Mouse (Mus musculus): ENCODE measurements at regions not wholly inside any gene's neighbourhood (a gene's known extent, or its start where the extent isn't known, plus 50 kb on each side); places are given as distances from the start of the nearest gene placed in this dataset.

DNA sequence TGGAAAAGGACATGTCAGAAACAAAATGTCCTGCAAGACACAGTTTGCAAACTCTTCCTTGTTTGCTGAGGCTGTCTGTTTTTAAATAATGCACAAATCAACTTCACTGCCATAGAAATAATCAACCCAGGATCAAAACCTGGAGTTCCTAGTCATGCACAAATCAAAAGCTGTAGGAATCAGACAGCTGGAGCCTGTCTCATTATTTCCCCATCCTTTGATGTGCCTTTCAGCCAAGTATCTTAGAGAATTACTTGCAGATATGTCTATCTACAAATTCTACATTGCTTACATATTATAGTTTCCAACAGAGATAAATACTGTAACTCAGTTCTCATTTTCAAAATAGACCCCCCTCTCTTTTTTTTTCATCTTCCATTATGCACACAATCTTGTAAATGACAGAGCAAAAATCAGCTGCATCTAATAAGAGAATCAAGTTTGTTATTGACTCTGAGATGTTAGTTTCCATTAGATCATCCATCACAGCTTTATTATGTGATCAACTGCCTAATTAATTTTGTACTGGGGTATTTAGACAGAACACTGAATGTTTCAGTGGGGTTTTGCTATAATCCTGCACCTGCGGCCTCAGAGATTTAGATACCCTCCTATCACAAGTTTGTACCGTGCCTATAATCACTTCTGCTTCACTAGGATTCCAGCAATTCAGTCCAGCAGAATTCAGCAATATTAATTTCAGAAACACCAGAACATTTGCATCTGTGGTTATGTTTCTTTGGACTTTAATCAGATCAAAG lies 798.9 kb upstream of the Tenm2 start:
- CTCF ChIA-PET, result no interaction called here

DNA sequence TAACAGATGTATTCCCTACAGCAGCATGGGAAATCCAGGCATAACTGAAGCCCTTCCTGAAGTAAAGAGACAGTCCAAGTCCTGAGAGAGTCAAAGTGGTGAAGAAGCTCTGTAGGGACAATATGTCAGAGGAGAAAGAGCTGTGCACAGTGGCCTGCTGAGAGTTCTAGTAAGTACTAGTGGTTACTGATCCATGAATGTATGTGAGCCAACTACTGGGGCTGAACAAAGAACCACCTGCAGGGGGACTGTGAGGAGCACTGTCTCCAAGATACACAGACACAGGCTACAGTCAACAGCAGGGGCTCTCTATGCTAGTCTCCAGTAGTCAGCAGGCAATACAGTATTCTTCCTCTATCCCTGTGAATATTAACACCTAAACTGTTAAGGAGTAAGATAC lies 785.9 kb upstream of the Tenm2 start:
- CTCF ChIA-PET, result no interaction called here

DNA sequence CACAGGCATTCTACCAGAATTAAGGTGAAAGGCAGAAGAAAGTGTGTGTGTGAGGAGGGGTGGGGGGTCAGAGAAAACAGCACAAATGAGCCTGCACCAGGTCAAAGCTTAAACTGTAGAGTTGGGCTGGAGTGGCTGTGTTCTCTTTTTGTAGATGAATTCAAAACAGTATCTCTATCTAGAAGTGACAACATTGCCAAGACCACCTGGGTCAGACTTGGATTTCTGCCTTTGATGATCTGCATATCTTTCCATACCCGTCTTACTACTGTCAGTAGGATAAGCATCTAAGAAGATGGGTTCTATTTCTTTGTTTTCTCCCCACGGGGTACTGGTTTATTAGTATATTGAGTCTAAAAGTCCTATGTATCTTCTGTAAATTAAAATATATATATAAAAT lies 742.4 kb upstream of the Tenm2 start:
- CTCF ChIA-PET, result no interaction called here

DNA sequence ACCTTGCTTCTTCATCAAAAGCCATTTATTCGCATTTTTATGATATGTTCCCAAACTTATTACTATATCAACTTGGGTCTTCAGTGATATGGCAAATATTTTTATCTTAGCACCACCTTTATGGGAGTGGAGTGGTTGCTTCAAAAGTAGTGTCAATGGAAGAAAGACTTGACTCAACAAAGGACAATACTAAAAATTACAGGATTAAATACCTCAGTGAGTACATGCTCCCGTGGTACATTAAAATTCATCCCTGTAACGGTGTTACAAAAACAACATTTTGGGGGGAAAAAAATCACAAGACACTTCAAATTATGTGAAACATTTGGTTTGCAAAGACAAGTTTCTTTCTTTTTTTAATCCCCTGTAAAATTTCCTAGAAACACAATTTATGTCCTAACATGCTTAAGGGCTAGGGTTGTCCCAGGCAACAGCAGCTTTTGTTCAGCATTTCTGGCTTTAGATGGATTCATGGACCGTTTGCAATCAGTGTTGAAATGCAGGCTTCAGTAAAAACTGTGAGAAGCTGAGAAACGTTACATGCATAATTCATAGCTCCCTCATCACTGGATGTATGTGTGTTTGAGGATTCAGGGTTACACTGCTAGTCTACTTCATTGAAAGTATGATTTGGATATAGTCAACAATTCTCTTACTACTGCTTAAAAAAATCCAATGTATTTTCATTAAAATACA lies 700.8 kb upstream of the Tenm2 start:
- CTCF ChIA-PET, result no interaction called here

DNA sequence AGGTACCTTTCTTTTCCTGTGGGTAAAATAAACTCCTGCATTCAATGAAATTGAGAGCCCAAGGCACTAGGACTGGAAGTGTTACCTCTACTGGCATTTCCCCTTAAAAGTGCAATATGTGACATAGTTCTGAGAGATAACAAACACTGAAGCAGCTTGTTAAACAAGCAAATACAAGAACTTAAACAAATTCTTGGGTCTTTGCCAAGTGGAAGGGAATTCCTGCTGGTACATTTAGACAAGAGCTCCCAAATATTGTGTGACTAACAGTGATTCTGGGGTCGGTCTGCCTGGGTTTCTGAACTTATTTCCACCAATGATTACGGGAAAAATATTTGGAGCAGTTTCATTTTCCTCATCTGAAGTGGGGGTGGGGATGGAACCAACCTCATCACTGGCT lies 677.4 kb upstream of the Tenm2 start:
- CTCF ChIA-PET, result no interaction called here

DNA sequence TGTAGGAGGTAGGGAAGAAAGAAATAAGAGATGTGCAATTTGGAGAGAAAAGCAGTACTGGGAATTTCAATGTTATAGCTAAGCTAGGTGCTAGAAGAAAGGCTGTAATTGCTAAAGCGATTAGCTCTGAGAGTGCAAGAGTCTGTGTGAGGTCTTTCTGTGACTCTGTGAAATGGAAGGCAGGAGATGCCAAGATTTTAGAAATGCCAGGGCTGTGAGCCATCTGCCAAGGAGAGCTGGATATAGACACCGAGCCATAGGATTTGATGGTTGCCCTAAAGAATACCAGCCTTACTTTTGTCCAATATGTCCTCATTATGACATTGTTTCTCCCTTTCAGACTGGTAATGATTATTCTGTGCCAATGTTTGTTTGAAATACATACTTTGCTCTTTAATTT lies 669.2 kb upstream of the Tenm2 start:
- CTCF ChIA-PET, result no interaction called here

DNA sequence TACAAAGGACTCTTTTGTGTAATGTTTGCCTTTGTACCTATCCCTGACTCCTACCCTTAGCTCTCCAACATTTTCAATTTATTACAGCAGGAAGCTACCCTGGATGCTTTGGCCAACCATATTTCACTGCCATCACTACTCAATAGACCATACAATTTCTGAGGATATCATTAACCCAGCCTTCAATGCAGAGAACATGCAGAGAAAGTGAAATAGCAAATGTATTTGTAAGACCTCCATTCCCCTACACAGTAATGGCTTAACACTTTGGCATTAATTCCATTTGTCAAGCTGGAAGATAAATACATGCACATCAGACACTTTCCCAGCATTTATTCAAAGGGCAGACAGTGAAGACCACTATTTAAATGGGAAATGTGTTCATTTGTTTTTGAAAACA lies 661.9 kb upstream of the Tenm2 start:
- CTCF ChIA-PET, result no interaction called here

DNA sequence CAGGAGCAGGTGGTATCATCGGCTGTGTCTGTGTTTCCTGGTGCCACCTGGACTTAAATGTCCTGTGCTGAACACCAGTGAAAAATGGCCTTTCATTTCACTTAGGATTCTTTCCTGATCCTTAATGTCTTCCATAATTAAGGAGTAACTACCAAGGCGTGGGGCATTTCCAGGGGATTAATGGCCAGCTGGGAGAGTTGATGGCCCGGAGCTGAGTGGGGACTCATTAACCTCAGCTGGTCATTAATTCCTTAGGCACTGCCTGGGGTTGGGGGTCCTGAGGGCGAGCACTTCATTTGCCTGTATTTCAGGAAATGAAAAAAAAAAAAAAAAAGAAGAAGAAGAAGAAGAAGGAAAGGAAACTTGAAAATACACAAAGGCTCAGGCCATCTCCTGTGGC lies 647.0 kb upstream of the Tenm2 start:
- CTCF ChIA-PET, result no interaction called here

DNA sequence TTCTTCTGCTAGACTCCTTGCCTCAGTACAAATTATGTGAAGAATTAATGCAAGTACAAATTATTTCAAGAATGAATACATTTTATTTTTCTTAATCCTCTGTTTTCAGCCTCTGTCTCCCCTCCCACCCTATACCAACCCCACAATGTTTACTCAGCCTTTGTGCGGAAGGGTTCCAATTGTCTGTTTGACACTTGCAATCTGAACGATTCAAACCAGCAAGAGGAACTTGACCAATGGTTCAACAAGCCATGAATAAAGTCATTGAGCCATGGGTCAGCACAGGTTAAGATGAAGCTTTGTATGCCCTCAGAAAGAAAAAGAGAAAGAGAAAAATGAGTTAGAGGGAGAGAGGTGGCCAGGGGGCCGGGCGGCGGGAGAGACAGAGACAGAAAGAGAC lies 601.5 kb upstream of the Tenm2 start:
- CTCF ChIA-PET, result no interaction called here

DNA sequence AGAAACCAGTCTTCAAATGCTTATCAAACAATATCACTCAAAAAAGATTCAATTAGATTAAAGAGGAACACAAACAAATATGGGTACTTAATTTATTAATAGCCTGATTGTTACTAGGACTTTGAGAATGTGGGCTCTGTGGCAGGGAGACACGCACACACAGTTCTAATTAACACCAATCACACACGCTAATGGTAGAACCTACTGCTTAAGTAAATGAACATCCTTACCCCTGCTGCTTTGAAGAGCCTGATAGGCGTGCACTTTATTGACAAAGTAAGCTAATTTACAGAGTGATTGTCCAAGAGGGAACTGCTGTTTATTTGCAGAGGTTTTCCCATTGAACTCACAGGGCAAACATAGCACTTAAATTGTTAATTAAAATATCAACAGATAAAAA lies 595.2 kb upstream of the Tenm2 start:
- CTCF ChIA-PET, result no interaction called here

DNA sequence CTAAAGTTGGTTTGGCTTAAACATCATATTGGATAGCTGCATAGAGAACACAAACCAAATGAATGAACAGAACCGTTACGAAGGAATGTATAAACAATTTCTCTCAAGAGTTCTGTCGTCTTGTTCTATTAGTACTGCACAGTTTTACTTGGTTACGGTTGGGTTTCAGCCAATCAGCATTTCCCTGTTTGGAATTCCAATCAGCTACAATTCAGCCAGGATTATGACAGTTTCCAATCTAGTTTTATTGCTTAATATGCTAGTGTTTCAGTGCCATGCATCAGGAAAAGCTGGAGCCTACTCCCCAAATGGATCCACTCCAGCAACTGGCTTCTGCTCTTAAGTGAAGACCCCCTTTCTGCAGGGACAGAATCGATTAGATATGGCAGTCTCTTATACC lies 571.0 kb upstream of the Tenm2 start:
- CTCF ChIA-PET, result no interaction called here

DNA sequence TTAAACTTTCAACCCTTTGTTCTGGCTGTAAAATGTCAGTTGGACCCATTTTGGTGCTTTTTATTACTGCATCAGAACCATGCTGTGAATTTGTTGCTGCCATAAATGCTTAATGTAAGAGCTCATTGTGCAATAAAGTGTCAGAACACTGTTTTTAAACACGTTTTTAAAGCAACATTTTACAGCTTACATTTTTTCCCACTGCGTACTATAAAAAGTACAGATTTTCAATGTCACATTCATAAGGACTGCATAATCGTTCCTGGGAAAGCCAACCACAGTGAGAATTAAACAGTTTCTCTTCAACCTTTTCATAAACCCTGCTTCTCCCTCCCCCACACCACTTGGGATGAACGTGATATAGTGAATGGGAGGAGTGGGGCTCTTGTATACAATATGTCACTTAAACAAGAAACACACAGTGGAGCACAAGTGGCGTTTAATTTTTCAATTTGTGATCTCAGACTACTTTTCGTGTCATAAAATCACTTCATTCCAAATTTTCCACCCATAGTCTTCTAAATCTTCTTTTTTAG lies 563.1 kb upstream of the Tenm2 start:
- CTCF ChIA-PET, result no interaction called here

DNA sequence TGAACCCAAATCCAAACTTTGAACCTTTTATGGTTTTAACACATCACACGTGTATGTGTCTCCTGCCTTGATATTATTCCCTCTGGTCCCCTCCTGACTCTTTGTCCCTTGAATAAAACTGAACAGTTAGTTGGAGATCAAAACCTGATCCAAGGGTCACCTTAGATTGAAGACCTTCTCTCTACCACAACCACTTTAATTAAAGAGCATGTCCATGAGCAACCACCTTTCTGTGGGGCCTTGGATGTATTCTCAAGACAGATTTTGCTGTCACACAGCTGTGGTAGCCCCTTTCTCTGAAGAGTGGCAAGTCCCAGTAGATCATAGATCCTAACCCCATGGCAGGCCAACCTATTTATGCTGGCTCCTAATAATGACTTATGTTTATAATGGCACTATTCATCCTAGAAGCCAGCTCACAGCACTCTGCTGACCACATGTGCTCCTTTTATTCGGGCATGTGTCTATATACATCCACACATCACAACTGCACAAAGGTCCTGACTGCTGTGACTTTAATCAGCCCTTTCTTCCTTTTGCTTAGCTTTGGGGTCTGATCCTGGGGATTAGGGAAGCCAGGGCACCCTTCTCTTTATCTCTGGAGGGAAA lies 536.8 kb upstream of the Tenm2 start:
- CTCF ChIA-PET, result no interaction called here

DNA sequence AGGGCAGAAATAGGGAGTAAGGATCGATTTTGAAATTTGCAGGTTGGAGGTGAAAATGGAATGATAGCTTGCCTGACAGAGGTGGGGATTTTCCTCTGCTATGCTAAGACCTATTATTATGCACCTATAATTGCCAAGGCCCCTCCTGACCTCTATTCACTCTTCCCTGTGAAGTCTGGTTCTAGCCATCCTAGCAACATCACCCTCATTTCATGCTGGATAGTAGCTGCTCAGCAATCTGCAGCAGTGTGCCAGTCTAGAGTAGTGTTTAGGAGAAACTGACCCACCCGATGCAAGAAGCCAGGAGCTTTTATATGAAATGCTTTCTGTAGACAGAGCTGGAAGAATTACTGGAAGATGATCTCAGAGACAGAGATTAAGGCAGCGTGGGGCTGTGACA lies 535.1 kb upstream of the Tenm2 start:
- CTCF ChIA-PET, result no interaction called here

DNA sequence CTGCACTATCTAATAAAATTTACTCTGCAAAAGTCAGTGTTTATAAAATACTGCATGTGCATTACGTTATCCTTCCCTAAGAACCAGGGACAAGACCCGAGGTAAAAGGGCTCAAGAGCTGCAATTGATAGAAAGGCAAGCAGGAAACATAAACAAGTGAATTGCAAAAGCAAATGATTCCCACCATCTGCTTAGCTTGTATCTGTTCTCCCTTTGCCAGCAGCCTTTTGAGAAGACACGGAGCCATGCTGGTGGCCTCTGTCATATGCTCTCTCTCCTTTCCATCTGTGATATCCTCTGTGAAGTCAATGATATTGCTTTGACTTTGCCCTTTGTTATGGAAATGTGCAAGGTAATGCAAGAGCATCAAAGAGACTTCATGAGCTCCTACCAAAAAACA lies 532.4 kb upstream of the Tenm2 start:
- CTCF ChIA-PET, result interaction anchor here (0.7 kb wide), 1 partner anchor 9 kb away, joined by 6 read pairs; no protein-coding TSS in a partner anchor

DNA sequence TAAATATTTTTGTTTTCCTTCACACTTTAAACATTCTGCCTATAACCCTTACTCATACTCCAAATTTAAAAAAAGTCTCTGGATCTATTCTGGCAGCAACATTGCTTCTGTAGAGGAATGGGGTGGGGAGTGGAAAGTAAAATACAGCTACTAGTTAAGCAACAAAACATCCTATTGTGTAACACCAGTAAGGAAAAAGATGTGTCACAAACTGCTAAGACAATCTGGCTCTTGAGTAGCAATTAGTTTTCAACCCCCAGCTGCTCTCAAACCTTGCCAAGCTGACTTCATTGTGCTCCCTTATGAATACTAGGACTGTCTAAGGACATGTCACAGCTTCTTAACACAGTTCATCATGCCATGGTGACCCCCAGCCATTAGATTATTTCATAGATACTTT lies 500.2 kb upstream of the Tenm2 start:
- CTCF ChIA-PET, result no interaction called here

DNA sequence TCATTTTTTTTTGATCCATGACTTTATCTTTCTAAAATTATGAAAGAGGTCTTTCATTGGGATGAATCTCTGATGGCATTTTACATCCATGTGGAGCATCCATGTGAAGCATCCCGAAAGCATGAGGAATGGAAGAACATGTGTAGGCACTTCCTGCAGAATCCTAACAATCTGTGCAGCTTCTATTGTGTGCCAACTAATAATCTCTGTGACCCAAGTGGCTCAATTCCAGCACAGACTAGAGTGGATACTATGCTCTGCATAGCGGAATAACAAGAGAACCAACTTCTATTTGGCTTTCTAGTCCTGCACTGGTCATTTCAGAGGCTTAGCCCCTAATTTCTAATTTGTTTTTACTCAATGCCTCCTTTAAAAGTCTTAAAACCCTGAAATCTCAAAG lies 499.7 kb upstream of the Tenm2 start:
- CTCF ChIA-PET, result no interaction called here

DNA sequence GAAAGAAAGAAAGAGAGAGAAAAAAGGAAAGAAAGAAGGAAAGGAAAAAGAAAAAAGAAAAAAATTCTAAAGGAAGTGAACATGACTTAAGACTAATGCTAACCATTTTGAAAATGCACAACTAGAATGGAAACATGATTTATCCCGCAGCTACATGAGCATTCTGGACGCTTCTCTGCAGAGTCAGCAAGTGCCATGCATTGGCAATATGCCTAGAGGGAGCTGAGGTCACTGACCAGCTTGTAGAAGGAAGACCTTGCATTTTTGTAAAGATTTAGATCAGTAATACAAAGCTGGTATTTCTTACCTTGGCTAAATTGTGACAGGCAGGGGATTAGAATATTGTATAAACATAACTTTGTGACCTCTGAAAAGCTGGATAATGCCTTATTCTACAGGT lies 461.2 kb upstream of the Tenm2 start:
- CTCF ChIA-PET, result no interaction called here

DNA sequence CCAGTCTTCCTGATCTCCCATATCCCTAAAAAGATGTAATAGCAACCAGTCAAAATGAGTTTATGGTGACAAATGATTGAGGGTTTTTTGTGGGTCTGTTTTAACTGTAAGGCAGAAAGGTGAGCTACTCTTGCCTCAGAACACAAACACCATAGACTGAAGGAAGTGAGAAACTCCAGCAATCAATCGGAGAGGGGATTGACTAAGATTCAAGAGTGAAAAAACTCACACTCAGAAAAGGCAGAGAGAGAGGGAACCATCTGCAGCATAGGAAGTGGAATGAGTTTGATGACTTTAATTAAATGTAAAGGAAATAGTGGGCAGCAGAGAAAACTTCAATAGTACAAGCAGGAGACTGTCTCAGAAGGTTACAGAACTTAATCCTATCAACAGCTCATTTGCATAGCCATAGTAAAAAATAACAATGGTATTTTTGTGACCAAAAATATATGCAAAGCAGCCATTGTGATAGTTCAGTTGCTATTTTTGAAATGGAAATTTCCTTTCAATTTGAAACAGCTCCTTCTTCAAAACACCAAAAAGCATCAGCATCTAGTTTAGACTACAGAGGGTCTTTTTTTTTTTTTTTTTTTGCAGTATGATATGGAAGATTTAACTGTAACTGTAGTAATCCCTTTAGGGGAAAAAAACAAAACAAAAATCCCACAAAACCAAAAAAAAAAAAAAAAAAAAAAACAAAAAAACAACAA lies 442.9 kb upstream of the Tenm2 start:
- CTCF ChIA-PET, result interaction anchor here (0.6 to 0.7 kb wide), 2 partner anchors 932 to 1288 kb away, joined by 4 to 15 read pairs; no protein-coding TSS in a partner anchor

DNA sequence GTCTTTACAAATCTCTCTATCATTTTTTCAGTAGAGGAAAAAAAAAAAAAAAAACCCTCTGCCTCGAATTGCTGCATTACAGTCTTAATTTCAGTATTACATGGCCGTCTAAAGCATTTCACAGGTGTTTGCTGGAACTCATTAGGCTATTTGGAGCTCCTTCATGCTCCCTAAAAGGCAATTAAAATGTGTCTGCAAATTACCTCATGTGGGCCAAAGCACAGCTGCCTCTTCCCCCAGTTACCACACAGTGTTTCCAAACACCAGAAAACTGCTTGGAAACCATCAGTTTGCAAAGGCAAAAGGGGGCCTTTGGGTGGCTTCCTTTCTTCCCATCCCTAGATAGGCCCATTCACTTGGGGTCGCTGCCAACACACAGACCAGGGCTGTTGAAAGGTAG lies 435.6 kb upstream of the Tenm2 start:
- CTCF ChIA-PET, result no interaction called here

DNA sequence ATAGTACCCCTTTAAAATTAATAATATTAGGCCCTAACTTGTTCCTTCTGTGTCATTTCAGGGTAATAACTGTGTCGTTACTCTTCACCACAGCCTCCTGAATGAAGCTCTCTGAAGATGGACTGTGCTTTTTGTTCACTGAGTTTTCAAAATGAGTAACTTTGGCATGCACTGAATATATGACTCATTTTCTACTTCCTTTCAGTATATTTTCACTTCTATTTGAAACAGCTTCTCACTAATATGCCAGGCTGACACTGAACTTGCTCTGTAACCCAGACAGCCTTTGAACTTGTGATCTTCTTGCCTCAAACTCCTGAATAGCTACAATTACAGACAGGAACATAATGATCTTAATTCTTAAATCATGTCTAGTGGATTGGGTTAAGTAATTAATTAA lies 431.2 kb upstream of the Tenm2 start:
- CTCF ChIA-PET, result no interaction called here

DNA sequence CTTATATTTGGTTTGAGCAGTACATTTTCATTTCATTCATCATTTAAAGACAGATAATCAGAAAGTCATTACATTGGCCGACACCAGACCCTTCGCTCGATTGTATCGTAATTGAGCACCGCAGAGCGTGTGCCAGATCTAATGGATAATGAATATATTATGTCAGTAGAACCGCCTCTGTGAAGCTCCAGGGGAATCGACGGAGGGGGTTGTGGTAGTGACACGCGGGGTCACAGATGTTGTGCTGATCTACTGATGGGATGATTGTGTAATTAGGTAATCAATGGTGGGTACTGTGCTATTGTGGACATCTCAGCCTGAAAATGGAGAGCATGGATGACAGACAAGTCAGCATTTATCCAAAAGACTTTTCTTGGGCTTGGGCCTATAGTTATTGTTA lies 414.3 kb upstream of the Tenm2 start:
- CTCF ChIA-PET, result no interaction called here

DNA sequence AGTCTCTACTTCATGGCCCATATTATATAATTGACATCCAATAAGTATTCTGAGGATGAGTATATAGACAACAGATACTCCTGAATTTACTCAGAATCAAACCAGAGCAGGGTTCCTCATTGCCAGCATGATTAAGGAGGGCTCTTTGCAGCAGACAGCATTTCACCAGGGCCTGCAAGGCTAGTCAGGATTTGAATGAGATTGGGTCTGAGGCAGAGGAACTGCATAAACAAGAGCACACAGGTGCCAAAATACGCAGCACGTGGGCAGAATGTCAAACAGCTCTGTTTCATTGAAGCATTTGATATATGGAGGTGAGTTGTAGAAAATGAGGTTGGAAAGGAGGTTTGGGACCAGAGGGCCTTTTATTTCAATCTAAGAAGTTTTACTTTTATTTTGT lies 387.5 kb upstream of the Tenm2 start:
- CTCF ChIA-PET, result no interaction called here

Measured in spleen, embryonic (tissue).